Mouse (Mus musculus) thymus, postnatal 25 days (tissue): ENCODE measurements around the gene Nupr1.

Experiments used
- DNase-seq: peaks from one replicate; pipeline ENCODE4 v3.0.0; 2022

Gene Nupr1

GRCm38 (mm10) chr7:126630824-126631518 is at the start of gene Nupr1:
Nupr1 (minus strand) TSS chr7:126630861.
- DNase-seq: no peak

- no peak for DNase-seq
Observed at GRCm38 (mm10) chr7:126679683-126680082, 49.0 kb upstream of the Nupr1 start.

GRCm38 (mm10) chr7:126678545-126679341 is 48.1 kb upstream of the Nupr1 start:
- DNase-seq: no peak

- DNase-seq: no peak
Observed at GRCm38 (mm10) chr7:126676631-126677220, 46.1 kb upstream of the Nupr1 start.

- DNase-seq: no peak
Observed at GRCm38 (mm10) chr7:126676207-126676606, 45.5 kb upstream of the Nupr1 start, which contains the start of gene Sult1a1. Sult1a1 (minus strand) TSS chr7:126676432.

- DNase-seq: no peak
Observed at GRCm38 (mm10) chr7:126675104-126675503, 44.4 kb upstream of the Nupr1 start.

GRCm38 (mm10) chr7:126672111-126672510 is 41.5 kb upstream of the Nupr1 start:
- DNase-seq: no peak

GRCm38 (mm10) chr7:126670152-126670551 is 39.5 kb upstream of the Nupr1 start:
- DNase-seq: no peak

- DNase-seq: no peak
Observed at GRCm38 (mm10) chr7:126668452-126668851, 37.8 kb upstream of the Nupr1 start.

GRCm38 (mm10) chr7:126667495-126668090 is 36.9 kb upstream of the Nupr1 start:
- no peak for DNase-seq

GRCm38 (mm10) chr7:126665269-126665668 is 34.6 kb upstream of the Nupr1 start:
- no peak for DNase-seq

GRCm38 (mm10) chr7:126663646-126664045 is 33.0 kb upstream of the Nupr1 start:
- DNase-seq: no peak

GRCm38 (mm10) chr7:126659771-126660170 is 29.1 kb upstream of the Nupr1 start:
- DNase-seq: no peak

- DNase-seq: no peak
Observed at GRCm38 (mm10) chr7:126657522-126657921, 26.9 kb upstream of the Nupr1 start.

- DNase-seq: peak; percentile 23
Observed at GRCm38 (mm10) chr7:126655695-126656094, 25.0 kb upstream of the Nupr1 start.

GRCm38 (mm10) chr7:126653991-126654390 is 23.3 kb upstream of the Nupr1 start:
- DNase-seq: no peak

- DNase-seq: no peak
Observed at GRCm38 (mm10) chr7:126650852-126651251, 20.2 kb upstream of the Nupr1 start.

- peak; percentile 94 for DNase-seq
Observed at GRCm38 (mm10) chr7:126649231-126650051, 18.8 kb upstream of the Nupr1 start, which contains the start of gene Sgf29. Sgf29 (plus strand) TSS chr7:126649309.

- peak; percentile 11 for DNase-seq
Observed at GRCm38 (mm10) chr7:126648486-126648885, 17.8 kb upstream of the Nupr1 start.

- no peak for DNase-seq
Observed at GRCm38 (mm10) chr7:126645708-126646107, 15.0 kb upstream of the Nupr1 start.

GRCm38 (mm10) chr7:126644914-126645313 is 14.3 kb upstream of the Nupr1 start:
- DNase-seq: no peak

- DNase-seq: no peak
Observed at GRCm38 (mm10) chr7:126644345-126644744, 13.7 kb upstream of the Nupr1 start.
